Mouse (Mus musculus): ENCODE data around the gene Defb36.
A peak's percentile ranks its signal among the peaks of the same experiment; 100 is the strongest.

The Defb36 gene

GRCm38 (mm10) chr2:152604057-152604456, at the start of gene Defb36:
Gene Defb36 (plus strand): TSS chr2:152604327.
- no peak for DNase-seq (ENCODE audit: low read depth)

GRCm38 (mm10) chr2:152556655-152557054, 47.5 kb upstream of the Defb36 start:
- no peak for DNase-seq (ENCODE audit: low read depth)

GRCm38 (mm10) chr2:152569038-152569437, 35.1 kb upstream of the Defb36 start, which contains the start of gene Gm17416:
Gene Gm17416 (plus strand): TSS chr2:152569338.
- no peak for DNase-seq (ENCODE audit: low read depth)

- no peak for DNase-seq (ENCODE audit: low read depth)
These were observed 34.2 kb upstream of the Defb36 start for GRCm38 (mm10) chr2:152569881-152570280.

- DNase-seq (ENCODE audit: low read depth): no peak
These were observed 33.8 kb upstream of the Defb36 start for GRCm38 (mm10) chr2:152570313-152570712.

- peak; percentile 5 for DNase-seq (ENCODE audit: low read depth)
These were observed 31.9 kb upstream of the Defb36 start, which contains the start of gene Defb21 for GRCm38 (mm10) chr2:152572114-152572794. Gene Defb21 (plus strand): TSS chr2:152572744.

GRCm38 (mm10) chr2:152573484-152573883, 30.6 kb upstream of the Defb36 start:
- no peak for DNase-seq (ENCODE audit: low read depth)

GRCm38 (mm10) chr2:152580107-152580506, 24.0 kb upstream of the Defb36 start, which contains the start of gene Defb19:
Gene Defb19 (minus strand): TSS chr2:152580312.
- no peak for DNase-seq (ENCODE audit: low read depth)

GRCm38 (mm10) chr2:152580612-152581011, 23.5 kb upstream of the Defb36 start:
- DNase-seq (ENCODE audit: low read depth): no peak

- peak; percentile 7 for DNase-seq (ENCODE audit: low read depth)
These were observed 17.1 kb upstream of the Defb36 start for GRCm38 (mm10) chr2:152586926-152587560.

GRCm38 (mm10) chr2:152588450-152588849, 15.7 kb upstream of the Defb36 start:
- no peak for DNase-seq (ENCODE audit: low read depth)

- DNase-seq (ENCODE audit: low read depth): no peak
These were observed 15.1 kb upstream of the Defb36 start for GRCm38 (mm10) chr2:152589021-152589420.

GRCm38 (mm10) chr2:152599299-152599698, 4.8 kb upstream of the Defb36 start, which contains the start of gene Defb45:
Gene Defb45 (minus strand): TSS chr2:152599399.
- DNase-seq (ENCODE audit: low read depth): no peak

GRCm38 (mm10) chr2:152600076-152600475, 4.1 kb upstream of the Defb36 start:
- DNase-seq (ENCODE audit: low read depth): no peak

GRCm38 (mm10) chr2:152601275-152601960, 2.7 kb upstream of the Defb36 start:
- DNase-seq (ENCODE audit: low read depth): no peak

- no peak for DNase-seq (ENCODE audit: low read depth)
These were observed 3.6 kb downstream of the Defb36 start for GRCm38 (mm10) chr2:152607746-152608145.

- DNase-seq (ENCODE audit: low read depth): no peak
These were observed 4.6 kb downstream of the Defb36 start for GRCm38 (mm10) chr2:152608719-152609118.

GRCm38 (mm10) chr2:152612193-152612592, 8.1 kb downstream of the Defb36 start:
- no peak for DNase-seq (ENCODE audit: low read depth)

- peak; percentile 45 for DNase-seq (ENCODE audit: low read depth)
These were observed 11.4 kb downstream of the Defb36 start for GRCm38 (mm10) chr2:152615563-152615962.

- DNase-seq (ENCODE audit: low read depth): no peak
These were observed 12.3 kb downstream of the Defb36 start for GRCm38 (mm10) chr2:152616470-152616869.

- peak; percentile 16 for DNase-seq (ENCODE audit: low read depth)
These were observed 13.2 kb downstream of the Defb36 start for GRCm38 (mm10) chr2:152617374-152617773.

- no peak for DNase-seq (ENCODE audit: low read depth)
These were observed 16.4 kb downstream of the Defb36 start for GRCm38 (mm10) chr2:152620367-152621134.

Measured in c-Kit-positive CD71-positive TER-119-negative erythroid progenitor cells, embryonic 14.5 days (primary cell).